13 mouse cellular contexts compared by ENCODE assay signal in genomic region chr1:43524332-43524731, GRCm38 (mm10).
DNase-seq lines count a peak whose midpoint lies in the region.
"Had no signal": no experiment of that assay in that cellular context is flagged by ENCODE, and none has a peak within 500 bp of the region (broad histone marks: within the 10 kb centered on the region; RNA-seq: fewer than 3 reads in every experiment).

No protein-coding gene starts in this region.

- DNase-seq in adrenal gland, adult (ENCODE audit: inconsistent age in 2 of 2, low spot score in 1 of 2) = peak; percentile 40 to 67
- DNase-seq in adrenal gland, adult 8-10 months = no peak
- DNase-seq in adrenal gland, postnatal 14 days = peak; percentile 20
- no peak for DNase-seq in adrenal gland, adult 18-20 months (ENCODE audit: low spot score in 2 of 2)
- peak; percentile 33 to 43 for DNase-seq in cerebellum, postnatal 10 days
- no peak for DNase-seq in cerebellum, adult 9-10 months
- peak; percentile 19 for DNase-seq in adipocyte (ENCODE audit: low spot score)
- DNase-seq: adrenal gland, postnatal 25 days; B cell, adult 2 months; cerebellum, adult 11 months; cerebellum, adult 8-10 months; cerebellum, postnatal 36 days; embryo, embryonic 11 days had no signal

Comparison
In these comparisons a context has a peak if more than half of its experiments do, and no peak if none do; other contexts are left out.
1. DNase-seq: peak in adrenal gland, adult (2 of 2), adrenal gland, postnatal 14 days (single experiment), cerebellum, postnatal 10 days (2 of 2) and adipocyte (single experiment); none in adrenal gland, adult 8-10 months (single experiment), adrenal gland, adult 18-20 months (0 of 2) and cerebellum, adult 9-10 months (single experiment).